Mouse (Mus musculus): ENCODE results near the gene Fam53b. TPM values are rescaled to one million over a fixed set of nuclear protein-coding genes. Genes with fewer than 3 reads are reported as not detected.
A peak's percentile ranks its signal among the peaks of the same experiment; 100 is the strongest.

The Fam53b gene
- polyA plus RNA-seq, 1 experiment from 2014 or later, result 21.0 TPM

- DNase-seq (ENCODE audit: low spot score) (peak; percentile 51), ATAC-seq (ENCODE audit: low read depth) (no peak)
- Histone ChIP-seq H3K9me3 (ENCODE audit: control insufficient read depth, low read length) (no peaks in the 10 kb centered on the region), H3K27me3 (replicated peaks; ENCODE audit: control insufficient read depth, insufficient read depth, low read length) (no peaks in the 10 kb centered on the region), H3K4me3 (ENCODE audit: low read depth, low read length) (no peak overlapping the region), H3K9ac (ENCODE audit: low read depth, low read length) (peak overlapping the region; percentile 26; the same call in 1 of the 2 replicates), H3K27ac (replicated peaks; ENCODE audit: low read depth, low read length) (peak overlapping the region; percentile 79), H3K4me1 (ENCODE audit: control insufficient read depth, insufficient read depth, low read length) (peaks cover 45% of the 10 kb centered on the region), H3K4me2 (ENCODE audit: low read depth, low read length) (peak overlapping the region; percentile 38), H3K36me3 (ENCODE audit: control insufficient read depth, insufficient read depth, low read length) (no peaks in the 10 kb centered on the region)
- 24% methylated on average over 7 of the region's 7 CpGs for WGBS
Observed at GRCm38 (mm10) chr7:132808051-132808796, 5.5 kb downstream of the Fam53b start.

DNA sequence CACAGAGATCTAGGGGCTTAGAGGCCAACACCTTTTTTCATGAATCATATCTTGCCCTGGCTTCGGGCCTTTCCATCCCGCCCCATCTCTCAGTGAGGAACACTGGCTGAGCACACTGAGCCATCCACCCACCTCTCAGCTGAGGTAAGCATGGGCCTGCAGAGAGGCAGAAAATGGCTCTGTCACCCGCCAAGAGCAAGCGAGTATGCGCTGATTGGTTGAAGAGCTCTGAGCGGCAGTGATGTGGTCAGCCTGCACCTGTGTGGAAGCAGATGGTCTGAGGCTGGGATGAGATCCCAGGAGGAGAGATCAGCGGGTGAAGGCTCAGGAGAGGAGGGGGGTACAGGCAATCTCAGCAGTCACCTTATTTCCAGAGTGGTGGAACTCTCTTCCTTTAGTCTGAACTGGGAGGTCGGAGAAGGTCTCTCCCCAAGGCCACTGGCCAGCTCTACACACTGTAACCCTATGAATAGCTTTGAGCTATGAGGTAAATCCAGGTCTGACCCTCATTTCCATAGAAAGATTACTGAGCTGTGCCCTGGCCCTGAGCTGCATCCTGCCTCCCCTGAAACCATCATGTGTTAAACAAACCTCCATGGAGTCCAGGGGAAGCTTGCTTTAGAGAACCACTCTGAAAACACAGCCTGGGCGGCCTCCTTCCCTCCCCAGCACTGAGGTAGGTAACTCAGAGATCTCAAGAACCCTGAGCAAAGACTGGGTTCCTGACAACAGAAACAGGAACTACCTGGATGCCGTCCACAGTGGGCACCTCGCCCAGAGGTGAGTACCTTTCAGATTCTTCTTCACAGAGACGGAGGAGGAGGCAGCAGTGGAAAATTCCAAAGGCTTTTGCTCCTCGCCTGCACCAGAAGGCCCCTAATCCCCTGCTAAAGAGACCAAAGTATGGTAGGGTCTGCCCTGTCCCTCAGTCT lies 6.5 kb downstream of the Fam53b start:
- Histone ChIP-seq H3K9ac (ENCODE audit: low read depth, low read length) (no peak overlapping the region), H3K4me1 (ENCODE audit: control insufficient read depth, insufficient read depth, low read length) (peaks cover 45% of the 10 kb centered on the region), H3K36me3 (ENCODE audit: control insufficient read depth, insufficient read depth, low read length) (no peaks in the 10 kb centered on the region), H3K4me3 (ENCODE audit: low read depth, low read length) (no peak overlapping the region), H3K27me3 (replicated peaks; ENCODE audit: control insufficient read depth, insufficient read depth, low read length) (no peaks in the 10 kb centered on the region), H3K9me3 (ENCODE audit: control insufficient read depth, low read length) (no peaks in the 10 kb centered on the region), H3K4me2 (ENCODE audit: low read depth, low read length) (no peak overlapping the region), H3K27ac (replicated peaks; ENCODE audit: low read depth, low read length) (peak overlapping the region; percentile 79)
- ATAC-seq (ENCODE audit: low read depth) (no peak), DNase-seq (ENCODE audit: low spot score) (peak; percentile 71)
- 52% methylated on average over 13 of the region's 13 CpGs for WGBS

DNA sequence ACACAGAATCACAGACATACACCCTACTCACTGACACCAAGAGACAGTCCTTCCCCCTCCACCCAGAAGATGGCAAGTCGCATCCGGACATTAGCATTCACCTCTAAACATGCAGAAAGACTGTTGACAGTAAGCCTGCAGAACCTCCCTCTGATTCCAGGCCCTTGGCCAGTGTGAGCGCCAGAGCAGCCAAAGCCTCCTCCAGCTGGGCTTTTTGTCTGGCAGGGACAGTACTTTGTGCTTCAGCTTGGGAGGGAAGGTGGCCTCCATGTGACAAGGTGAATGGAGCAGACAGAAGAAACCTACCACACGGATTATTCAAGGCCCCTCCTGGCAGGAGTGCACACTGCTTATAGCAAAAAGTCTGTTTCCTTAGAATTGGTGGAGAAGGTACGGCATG lies 7.4 kb downstream of the Fam53b start:
- DNase-seq (ENCODE audit: low spot score), result no peak
- peaks cover 40% of the 10 kb centered on the region for H3K4me1 ChIP-seq (ENCODE audit: control insufficient read depth, insufficient read depth, low read length)
- no peaks in the 10 kb centered on the region for H3K36me3 ChIP-seq (ENCODE audit: control insufficient read depth, insufficient read depth, low read length)
- H3K4me3 ChIP-seq (ENCODE audit: low read depth, low read length), result no peak overlapping the region
- 76% methylated on average over 5 of the region's 5 CpGs for WGBS
- no peak overlapping the region for H3K27ac ChIP-seq (replicated peaks; ENCODE audit: low read depth, low read length)
- H3K27me3 ChIP-seq (replicated peaks; ENCODE audit: control insufficient read depth, insufficient read depth, low read length), result no peaks in the 10 kb centered on the region
- H3K9ac ChIP-seq (ENCODE audit: low read depth, low read length), result no peak overlapping the region
- H3K4me2 ChIP-seq (ENCODE audit: low read depth, low read length), result no peak overlapping the region
- no peaks in the 10 kb centered on the region for H3K9me3 ChIP-seq (ENCODE audit: control insufficient read depth, low read length)
- ATAC-seq (ENCODE audit: low read depth), result no peak

GRCm38 (mm10) chr7:132804951-132805350 lies 8.7 kb downstream of the Fam53b start:
- WGBS, result 86% methylated on average over 5 of the region's 5 CpGs

DNA sequence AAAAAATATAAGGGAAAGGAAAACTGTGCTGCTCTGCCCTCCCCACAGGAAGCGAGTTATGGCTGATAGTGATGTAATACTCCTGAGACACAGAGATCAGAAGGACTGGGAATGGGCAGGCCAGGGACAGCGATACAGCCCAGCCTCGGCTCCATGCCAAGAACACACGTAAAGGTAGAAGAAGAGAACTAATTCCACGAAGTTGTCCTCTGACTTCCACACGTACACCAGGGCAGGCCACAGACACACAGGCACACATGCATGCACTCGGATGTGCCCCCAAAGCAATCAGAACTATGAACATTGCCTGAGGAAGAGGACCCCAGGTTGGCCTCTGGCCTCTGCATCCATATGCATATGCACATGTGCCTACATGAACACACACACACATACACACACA lies 9.2 kb downstream of the Fam53b start:
- H3K36me3 ChIP-seq (ENCODE audit: control insufficient read depth, insufficient read depth, low read length), result no peaks in the 10 kb centered on the region
- DNase-seq (ENCODE audit: low spot score) (no peak), ATAC-seq (ENCODE audit: low read depth) (no peak)
- no peaks in the 10 kb centered on the region for H3K9me3 ChIP-seq (ENCODE audit: control insufficient read depth, low read length)
- H3K9ac ChIP-seq (ENCODE audit: low read depth, low read length), result no peak overlapping the region
- H3K4me2 ChIP-seq (ENCODE audit: low read depth, low read length), result no peak overlapping the region
- WGBS, result 68% methylated on average over 7 of the region's 7 CpGs
- H3K4me3 ChIP-seq (ENCODE audit: low read depth, low read length), result no peak overlapping the region
- H3K4me1 ChIP-seq (ENCODE audit: control insufficient read depth, insufficient read depth, low read length), result peaks cover 27% of the 10 kb centered on the region
- no peaks in the 10 kb centered on the region for H3K27me3 ChIP-seq (replicated peaks; ENCODE audit: control insufficient read depth, insufficient read depth, low read length)
- H3K27ac ChIP-seq (replicated peaks; ENCODE audit: low read depth, low read length), result no peak overlapping the region

More at GRCm38 (mm10) chr7:132804951-132805350, 8.7 kb downstream of the Fam53b start:
- Histone ChIP-seq H3K27me3 (replicated peaks; ENCODE audit: control insufficient read depth, insufficient read depth, low read length) (no peaks in the 10 kb centered on the region), H3K9ac (ENCODE audit: low read depth, low read length) (no peak overlapping the region), H3K36me3 (ENCODE audit: control insufficient read depth, insufficient read depth, low read length) (no peaks in the 10 kb centered on the region), H3K4me3 (ENCODE audit: low read depth, low read length) (no peak overlapping the region), H3K27ac (replicated peaks; ENCODE audit: low read depth, low read length) (no peak overlapping the region), H3K4me2 (ENCODE audit: low read depth, low read length) (no peak overlapping the region), H3K4me1 (ENCODE audit: control insufficient read depth, insufficient read depth, low read length) (peaks cover 31% of the 10 kb centered on the region), H3K9me3 (ENCODE audit: control insufficient read depth, low read length) (no peaks in the 10 kb centered on the region)
- ATAC-seq (ENCODE audit: low read depth), result no peak
- DNase-seq (ENCODE audit: low spot score), result no peak

GRCm38 (mm10) chr7:132803962-132804361 lies 9.7 kb downstream of the Fam53b start:
- Histone ChIP-seq H3K9ac (ENCODE audit: low read depth, low read length) (no peak overlapping the region), H3K4me1 (ENCODE audit: control insufficient read depth, insufficient read depth, low read length) (peaks cover 22% of the 10 kb centered on the region), H3K27ac (replicated peaks; ENCODE audit: low read depth, low read length) (no peak overlapping the region), H3K9me3 (ENCODE audit: control insufficient read depth, low read length) (no peaks in the 10 kb centered on the region), H3K4me2 (ENCODE audit: low read depth, low read length) (no peak overlapping the region), H3K36me3 (ENCODE audit: control insufficient read depth, insufficient read depth, low read length) (no peaks in the 10 kb centered on the region), H3K4me3 (ENCODE audit: low read depth, low read length) (no peak overlapping the region), H3K27me3 (replicated peaks; ENCODE audit: control insufficient read depth, insufficient read depth, low read length) (no peaks in the 10 kb centered on the region)
- DNase-seq (ENCODE audit: low spot score) (no peak), ATAC-seq (ENCODE audit: low read depth) (no peak)
- whole genome bisulfite sequencing, result 62% methylated on average over 3 of the region's 3 CpGs

GRCm38 (mm10) chr7:132803336-132803735 lies 10.3 kb downstream of the Fam53b start:
- DNase-seq (ENCODE audit: low spot score) (no peak), ATAC-seq (ENCODE audit: low read depth) (no peak)
- H3K4me2 ChIP-seq (ENCODE audit: low read depth, low read length), result no peak overlapping the region
- H3K27ac ChIP-seq (replicated peaks; ENCODE audit: low read depth, low read length), result no peak overlapping the region
- 81% methylated on average over 2 of the region's 2 CpGs for WGBS
- peaks cover 16% of the 10 kb centered on the region for H3K4me1 ChIP-seq (ENCODE audit: control insufficient read depth, insufficient read depth, low read length)
- H3K9me3 ChIP-seq (ENCODE audit: control insufficient read depth, low read length), result no peaks in the 10 kb centered on the region
- no peaks in the 10 kb centered on the region for H3K27me3 ChIP-seq (replicated peaks; ENCODE audit: control insufficient read depth, insufficient read depth, low read length)
- H3K36me3 ChIP-seq (ENCODE audit: control insufficient read depth, insufficient read depth, low read length), result no peaks in the 10 kb centered on the region
- H3K4me3 ChIP-seq (ENCODE audit: low read depth, low read length), result no peak overlapping the region
- H3K9ac ChIP-seq (ENCODE audit: low read depth, low read length), result no peak overlapping the region

GRCm38 (mm10) chr7:132802691-132803090 lies 11.0 kb downstream of the Fam53b start:
- no peaks in the 10 kb centered on the region for H3K9me3 ChIP-seq (ENCODE audit: control insufficient read depth, low read length)
- peaks cover 10% of the 10 kb centered on the region for H3K4me1 ChIP-seq (ENCODE audit: control insufficient read depth, insufficient read depth, low read length)
- no peak overlapping the region for H3K27ac ChIP-seq (replicated peaks; ENCODE audit: low read depth, low read length)
- DNase-seq (ENCODE audit: low spot score), result no peak
- 86% methylated on average over 11 of the region's 11 CpGs for WGBS
- no peak overlapping the region for H3K9ac ChIP-seq (ENCODE audit: low read depth, low read length)
- no peak for ATAC-seq (ENCODE audit: low read depth)
- no peaks in the 10 kb centered on the region for H3K27me3 ChIP-seq (replicated peaks; ENCODE audit: control insufficient read depth, insufficient read depth, low read length)
- no peak overlapping the region for H3K4me3 ChIP-seq (ENCODE audit: low read depth, low read length)
- H3K36me3 ChIP-seq (ENCODE audit: control insufficient read depth, insufficient read depth, low read length), result no peaks in the 10 kb centered on the region
- no peak overlapping the region for H3K4me2 ChIP-seq (ENCODE audit: low read depth, low read length)

Data from embryonic facial prominence, embryonic 14.5 days (tissue).